Mouse (Mus musculus) C2C12 (cell line): ENCODE measurements around the gene Sart3.
"Not testable (repeated sequence)": the region's sequence is repeated elsewhere in the genome, so short reads cannot be mapped to it uniquely, and the experiment has no call there.

Experiments used
- CEBPB ChIP-seq: IDR thresholded peaks from one replicate; pipeline ENCODE4 v1.6.1; 2011; ENCODE audit warnings: low read depth, mild to moderate bottlenecking, control low read depth, moderate library complexity
- MAX ChIP-seq: IDR thresholded peaks from one replicate; pipeline ENCODE4 v1.6.1; 2011; ENCODE audit warnings: mild to moderate bottlenecking, control low read depth
- MYOG ChIP-seq: IDR thresholded peaks from one replicate; pipeline ENCODE4 v1.6.1; 2011; ENCODE audit not compliant: control insufficient read depth, insufficient read length; ENCODE audit errors: extremely low read depth

DNA sequence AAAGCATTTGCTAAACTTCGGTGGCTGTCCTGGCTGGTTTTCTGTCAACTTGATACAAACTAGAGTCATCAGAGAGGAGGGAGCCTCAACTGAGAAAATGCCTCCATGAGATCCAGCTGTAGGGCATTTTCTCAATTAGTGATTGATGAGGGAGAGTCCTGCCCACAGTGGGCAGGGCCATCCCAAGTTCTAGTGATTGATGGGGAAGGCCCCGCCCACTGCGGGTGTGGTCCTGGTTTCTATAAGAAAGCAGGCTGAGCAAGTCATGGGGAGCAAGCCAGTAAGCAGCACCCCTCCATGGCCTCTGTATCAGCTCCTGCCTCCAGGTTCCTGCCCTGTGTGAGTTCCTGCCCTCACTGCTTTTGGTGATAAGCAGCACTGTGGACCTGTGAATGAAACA lies 11.8 kb upstream of the Sart3 start:
- TF ChIP-seq MYOG, CEBPB, MAX: not testable (repeated sequence)
